Mouse (Mus musculus) kidney, embryonic 14.5 days (tissue): ENCODE data around the gene Sptan1. TPM values are rescaled to one million over a fixed set of nuclear protein-coding genes. Genes with fewer than 3 reads are reported as not detected.

Experiments
- ATAC-seq: fragments of 200-750 bp; cut with Nextera tagmentation; 2 replicates; pipeline ENCODE4 v1.8.0; 2017; ENCODE audit warnings: moderate number of reproducible peaks, mild to moderate bottlenecking, moderate TSS enrichment, moderate library complexity; ENCODE audit not compliant: low FRiP score, low TSS enrichment
- H3K27ac ChIP-seq: fragments of 300-500 bp; sonication (generic); 2 replicates; pipeline ENCODE4 v1.5.1; 2014; ENCODE audit warnings: low read depth, mild to moderate bottlenecking, low read length, moderate library complexity, mixed read lengths
- H3K27me3 ChIP-seq: fragments of 300-500 bp; sonication (generic); 2 replicates; pipeline ENCODE4 v1.6.1; 2014; ENCODE audit warnings: mild to moderate bottlenecking, low read length; ENCODE audit not compliant: control insufficient read depth, insufficient read depth
- H3K36me3 ChIP-seq: fragments of 300-500 bp; sonication (generic); 2 replicates; pipeline ENCODE4 v1.6.1; 2014; ENCODE audit warnings: low read length, mixed read lengths; ENCODE audit not compliant: control insufficient read depth, insufficient read depth
- H3K4me1 ChIP-seq: fragments of 300-500 bp; sonication (generic); 2 replicates; pipeline ENCODE4 v1.6.1; 2014; ENCODE audit warnings: low read length, mixed read lengths; ENCODE audit not compliant: control insufficient read depth, insufficient read depth
- H3K4me2 ChIP-seq: fragments of 300-500 bp; sonication (generic); replicated peaks from 2 replicates; pipeline ENCODE4 v1.6.1; 2014; ENCODE audit warnings: low read depth, mild to moderate bottlenecking, low read length
- H3K4me3 ChIP-seq: fragments of 300-500 bp; sonication (generic); 2 replicates; pipeline ENCODE4 v1.5.1; 2014; ENCODE audit warnings: mild to moderate bottlenecking, low read length
- H3K9ac ChIP-seq: fragments of 300-500 bp; sonication (generic); 2 replicates; pipeline ENCODE4 v1.6.1; 2014; ENCODE audit warnings: low read depth, mild to moderate bottlenecking, low read length, moderate library complexity
- H3K9me3 ChIP-seq: fragments of 300-500 bp; sonication (generic); 2 replicates; pipeline ENCODE4 v1.6.1; 2016; ENCODE audit warnings: low read length; ENCODE audit not compliant: control insufficient read depth
- WGBS: fragments of 180-500 bp; shearing (Covaris S2); extraction: QIAGEN DNeasy Blood & Tissue Kit; methylation state at CpG from one replicate; pipeline ENCODE4 v1.1.7; 2014; 5-methylcytosine and 5-hydroxymethylcytosine counted together
- polyA plus RNA-seq: library from polyadenylated mRNA; unstranded; fragments of >200 nt; fragmentation: Nextera tagmentation; extraction: Ambion mirVana; gene quantifications from 2 replicates; pipeline ENCODE4 v1.2.1, GENCODE M21; 2014

The Sptan1 gene
- polyA plus RNA-seq, 1 experiment from 2014 or later: 136 TPM

DNA sequence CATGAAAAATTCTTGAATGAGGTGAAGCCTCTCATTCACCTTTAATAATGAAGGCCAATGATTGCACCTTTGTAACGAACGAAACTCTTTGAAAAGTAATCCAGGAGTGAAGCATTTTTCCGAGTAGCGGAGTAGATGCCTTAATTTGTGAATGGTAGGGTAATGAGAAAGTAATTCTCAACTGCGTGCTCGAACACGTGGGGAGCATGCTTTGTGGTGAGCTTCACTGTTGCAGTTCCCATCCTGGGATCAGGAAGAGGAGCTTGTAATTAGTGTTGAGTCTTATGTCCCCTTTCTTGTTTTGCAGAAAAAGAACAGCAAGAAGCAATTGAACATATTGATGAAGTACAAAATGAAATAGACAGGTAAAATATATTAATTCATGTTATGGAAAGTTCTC, 102.6 kb downstream of the Sptan1 start:
- Histone ChIP-seq H3K4me1 (peaks cover 22% of the 10 kb centered on the region), H3K4me3 (peak overlapping the region; percentile 100), H3K27ac (no peak overlapping the region; the same call in 1 of the 2 replicates), H3K36me3 (peaks cover 38% of the 10 kb centered on the region), H3K4me2 (peak overlapping the region; percentile 85), H3K9me3 (no peaks in the 10 kb centered on the region), H3K27me3 (no peaks in the 10 kb centered on the region), H3K9ac (peak overlapping the region; percentile 97)
- ATAC-seq: no peak
- WGBS: 14% methylated on average over 7 of the region's 7 CpGs

DNA sequence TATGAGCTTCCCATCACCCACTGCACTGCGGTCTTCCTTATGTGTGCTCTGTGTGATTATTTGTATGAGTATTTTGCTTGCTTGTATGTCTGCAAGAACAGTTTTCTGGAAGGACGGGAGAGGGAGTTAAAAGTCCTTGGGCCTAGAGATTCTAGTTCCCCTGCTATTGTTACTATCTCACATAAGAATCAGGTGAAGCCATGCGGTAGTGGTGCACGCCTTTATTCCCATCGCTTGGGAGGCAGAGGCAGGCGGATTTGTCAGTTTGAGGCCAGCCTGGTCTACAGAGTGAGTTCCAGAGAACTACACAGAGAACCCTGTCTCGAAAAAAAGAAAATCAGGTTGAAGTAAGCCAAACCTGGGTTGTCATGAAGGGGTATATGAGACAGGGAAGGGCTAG, 107.5 kb downstream of the Sptan1 start:
- no peaks in the 10 kb centered on the region for H3K27me3 ChIP-seq
- WGBS: 80% methylated on average over 7 of the region's 7 CpGs
- H3K9ac ChIP-seq: no peak overlapping the region
- H3K4me3 ChIP-seq: no peak overlapping the region
- H3K4me2 ChIP-seq: no peak overlapping the region
- no peaks in the 10 kb centered on the region for H3K9me3 ChIP-seq
- peaks cover 7% of the 10 kb centered on the region for H3K4me1 ChIP-seq
- peaks cover 48% of the 10 kb centered on the region for H3K36me3 ChIP-seq
- no peak for ATAC-seq
- no peak overlapping the region for H3K27ac ChIP-seq

DNA sequence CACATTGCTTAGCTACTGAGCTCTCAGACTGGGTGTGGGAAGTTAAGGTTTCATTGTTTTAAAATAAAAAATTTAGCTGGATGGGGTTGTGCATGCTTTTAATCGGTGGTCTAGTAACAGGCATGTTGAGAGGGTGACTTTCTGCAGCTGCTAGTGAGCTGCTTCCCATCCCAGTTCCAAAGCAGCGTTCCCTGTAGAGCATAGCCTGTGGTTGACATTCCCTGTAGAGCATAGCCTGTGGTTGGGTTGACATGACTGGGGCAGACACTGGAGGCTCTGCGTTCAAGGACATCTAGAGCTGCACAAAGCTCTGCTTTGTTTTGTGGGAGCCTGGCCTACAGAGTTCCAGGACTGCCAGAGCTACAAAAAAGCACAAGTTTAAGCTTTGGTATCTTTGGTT, 107.9 kb downstream of the Sptan1 start:
- Histone ChIP-seq H3K4me2 (no peak overlapping the region), H3K4me1 (peaks cover 6% of the 10 kb centered on the region), H3K9ac (no peak overlapping the region), H3K27me3 (no peaks in the 10 kb centered on the region), H3K36me3 (peaks cover 43% of the 10 kb centered on the region), H3K9me3 (no peaks in the 10 kb centered on the region), H3K27ac (no peak overlapping the region), H3K4me3 (no peak overlapping the region)
- no peak for ATAC-seq
- WGBS: 85% methylated on average over 3 of the region's 3 CpGs

DNA sequence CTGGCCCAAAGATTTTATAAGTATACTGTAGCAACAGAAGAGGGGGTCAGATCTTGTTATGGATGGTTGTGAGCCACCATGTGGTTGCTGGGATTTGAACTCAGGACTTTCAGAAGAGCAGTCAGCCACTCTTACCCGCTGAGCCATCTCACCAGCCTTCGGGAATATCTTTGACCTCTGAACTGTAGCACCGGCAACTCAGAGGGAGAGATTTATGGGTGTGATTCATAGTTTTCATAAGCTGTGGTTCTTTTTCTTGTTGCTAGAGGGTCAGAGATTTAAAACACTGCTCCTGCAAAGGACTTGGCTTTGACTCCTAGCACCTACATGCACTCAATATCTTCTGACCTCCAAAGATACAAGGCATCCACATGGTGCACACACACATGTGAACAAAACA, 110.3 kb downstream of the Sptan1 start:
- Histone ChIP-seq H3K36me3 (peaks cover 20% of the 10 kb centered on the region), H3K4me3 (no peak overlapping the region), H3K9me3 (no peaks in the 10 kb centered on the region), H3K9ac (no peak overlapping the region), H3K27ac (no peak overlapping the region), H3K27me3 (no peaks in the 10 kb centered on the region), H3K4me2 (no peak overlapping the region), H3K4me1 (peaks cover 4% of the 10 kb centered on the region; the same call in 1 of the 2 replicates)
- no peak for ATAC-seq
- WGBS: 44% methylated on average over 3 of the region's 3 CpGs

DNA sequence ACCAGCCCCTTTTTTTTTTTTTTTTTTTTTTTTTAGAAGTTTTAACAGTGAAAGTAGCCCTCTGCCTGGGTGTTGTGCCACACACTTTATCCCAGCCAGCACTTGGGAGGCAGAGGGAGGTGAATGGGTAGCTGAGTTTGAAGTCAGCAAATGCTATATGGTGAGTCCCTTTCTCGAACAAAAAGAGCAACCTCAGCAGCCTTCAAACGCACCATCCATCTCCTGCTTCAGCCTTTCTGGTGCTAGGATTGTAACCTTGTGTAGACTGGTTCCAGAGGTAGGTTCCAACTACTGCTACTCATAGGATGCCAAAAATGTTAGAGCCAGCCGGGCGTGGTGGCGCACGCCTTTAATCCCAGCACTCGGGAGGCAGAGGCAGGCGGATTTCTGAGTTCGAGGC, 111.1 kb downstream of the Sptan1 start:
- no peak overlapping the region for H3K9ac ChIP-seq
- peaks cover 19% of the 10 kb centered on the region for H3K36me3 ChIP-seq
- no peaks in the 10 kb centered on the region for H3K27me3 ChIP-seq
- H3K9me3 ChIP-seq: no peaks in the 10 kb centered on the region
- no peak overlapping the region for H3K4me3 ChIP-seq
- no peak overlapping the region for H3K27ac ChIP-seq
- ATAC-seq: no peak
- H3K4me2 ChIP-seq: no peak overlapping the region
- 96% methylated on average over 9 of the region's 9 CpGs for WGBS
- peaks cover 4% of the 10 kb centered on the region; the same call in 1 of the 2 replicates for H3K4me1 ChIP-seq

DNA sequence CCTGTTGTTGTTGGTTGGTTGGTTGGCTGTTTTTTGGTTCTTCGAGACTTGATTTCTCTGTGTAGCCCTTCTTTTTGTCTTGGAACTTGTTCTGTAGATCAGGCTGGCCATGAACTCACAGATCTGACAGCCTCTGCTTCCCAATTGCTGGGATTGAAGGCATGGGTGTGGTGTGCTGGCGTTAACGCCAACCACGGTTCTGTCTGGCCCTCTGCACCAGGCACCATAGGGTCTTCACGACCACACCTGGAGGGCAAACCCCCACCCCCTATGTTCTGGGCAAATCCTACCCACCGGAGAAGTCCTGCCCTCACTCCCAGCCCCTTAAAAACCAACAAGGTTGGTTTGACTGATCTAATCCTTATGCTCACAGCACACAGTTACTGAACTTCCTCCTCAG, 111.6 kb downstream of the Sptan1 start:
- Histone ChIP-seq H3K27ac (no peak overlapping the region), H3K27me3 (no peaks in the 10 kb centered on the region), H3K9ac (no peak overlapping the region), H3K36me3 (peaks cover 17% of the 10 kb centered on the region), H3K4me3 (no peak overlapping the region), H3K4me1 (peaks cover 4% of the 10 kb centered on the region; the same call in 1 of the 2 replicates), H3K9me3 (no peaks in the 10 kb centered on the region), H3K4me2 (peak overlapping the region; percentile 93; the same call in 1 of the 2 replicates)
- 66% methylated on average over 6 of the region's 6 CpGs for WGBS
- peak; percentile 25; the same call in 1 of the 2 replicates for ATAC-seq

DNA sequence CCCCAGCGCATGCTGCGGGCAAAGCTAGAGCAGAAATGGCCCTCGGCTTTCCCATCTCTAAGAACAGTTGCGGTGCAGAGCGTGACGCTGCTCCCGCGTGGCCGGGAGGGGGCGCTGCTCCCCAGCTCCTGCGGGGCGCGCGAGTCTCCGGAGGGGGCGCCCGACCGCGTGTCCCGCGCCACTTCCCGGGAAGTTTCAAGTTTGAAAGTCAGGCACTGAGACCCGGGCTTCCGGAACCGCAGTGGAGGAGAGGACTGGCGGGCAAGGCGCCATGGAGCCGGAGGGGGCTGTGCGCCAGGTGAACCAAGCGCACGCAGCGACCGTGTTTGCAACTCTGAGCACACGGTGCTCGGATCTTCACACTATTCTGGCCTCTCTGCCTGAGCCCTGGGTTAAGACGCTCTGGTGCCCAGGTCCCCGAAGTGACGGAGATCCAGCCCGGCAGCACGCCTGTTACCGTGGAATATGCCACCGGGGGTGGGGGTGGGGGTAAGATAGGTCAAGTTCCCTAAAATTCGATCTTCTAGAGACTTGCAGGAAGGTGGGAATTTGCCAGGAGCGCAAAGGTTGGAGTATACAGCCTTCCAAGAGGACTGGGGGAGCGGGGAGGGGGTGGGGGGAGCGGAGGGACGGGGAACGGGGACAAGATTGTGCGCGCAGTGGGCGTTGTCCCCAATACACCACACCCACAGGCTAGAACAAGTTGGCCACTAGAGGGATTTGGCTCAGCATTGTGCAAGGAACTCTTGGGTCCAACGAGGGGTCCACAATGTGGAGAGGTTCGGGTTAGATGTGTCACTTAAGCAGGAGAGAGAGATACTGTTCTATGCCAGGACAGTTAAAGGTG, 112.4 kb downstream of the Sptan1 start, which contains the start of gene Pkn3:
Pkn3 (plus strand) TSS at position 183 of the 847 bp plus-strand sequence.
- Histone ChIP-seq H3K9me3 (no peaks in the 10 kb centered on the region), H3K4me1 (peaks cover 4% of the 10 kb centered on the region; the same call in 1 of the 2 replicates), H3K9ac (peak within 1 kb of the TSS; percentile 70), H3K27ac (peak within 1 kb of the TSS; percentile 88), H3K4me3 (peak within 1 kb of the TSS; percentile 64), H3K36me3 (peaks cover 12% of the 10 kb centered on the region; the same call in 1 of the 2 replicates), H3K27me3 (no peaks in the 10 kb centered on the region), H3K4me2 (peak within 1 kb of the TSS; percentile 93)
- WGBS: under 1% methylated on average over 53 of the region's 53 CpGs
- ATAC-seq: peak; percentile 86

DNA sequence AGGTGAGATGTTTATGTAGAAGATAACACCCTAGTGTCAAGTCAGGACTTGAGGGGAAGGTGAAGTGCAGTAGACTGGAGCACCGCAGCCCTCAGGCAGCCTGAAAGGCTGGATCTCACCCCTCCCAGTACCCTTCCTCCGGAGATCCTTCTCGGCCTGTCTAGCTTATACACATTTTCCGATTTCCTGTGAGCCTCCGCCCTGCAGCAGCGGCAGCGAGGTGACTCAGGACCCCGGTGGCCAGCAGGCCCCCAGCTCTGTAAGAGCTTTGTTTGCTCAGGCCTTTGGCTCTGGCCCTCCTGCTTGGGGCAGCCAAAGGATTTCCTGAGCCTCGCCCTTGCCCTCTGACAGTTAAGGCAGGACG, 113.0 kb downstream of the Sptan1 start:
- H3K4me2 ChIP-seq: peak overlapping the region; percentile 93
- no peaks in the 10 kb centered on the region for H3K9me3 ChIP-seq
- peaks cover 4% of the 10 kb centered on the region; the same call in 1 of the 2 replicates for H3K4me1 ChIP-seq
- H3K27me3 ChIP-seq: no peaks in the 10 kb centered on the region
- H3K27ac ChIP-seq: peak overlapping the region; percentile 88; the same call in 1 of the 2 replicates
- H3K4me3 ChIP-seq: peak overlapping the region; percentile 64
- H3K9ac ChIP-seq: peak overlapping the region; percentile 42
- whole genome bisulfite sequencing: 17% methylated on average over 10 of the region's 10 CpGs
- ATAC-seq: peak; percentile 10; the same call in 1 of the 2 replicates
- peaks cover 7% of the 10 kb centered on the region; the same call in 1 of the 2 replicates for H3K36me3 ChIP-seq

DNA sequence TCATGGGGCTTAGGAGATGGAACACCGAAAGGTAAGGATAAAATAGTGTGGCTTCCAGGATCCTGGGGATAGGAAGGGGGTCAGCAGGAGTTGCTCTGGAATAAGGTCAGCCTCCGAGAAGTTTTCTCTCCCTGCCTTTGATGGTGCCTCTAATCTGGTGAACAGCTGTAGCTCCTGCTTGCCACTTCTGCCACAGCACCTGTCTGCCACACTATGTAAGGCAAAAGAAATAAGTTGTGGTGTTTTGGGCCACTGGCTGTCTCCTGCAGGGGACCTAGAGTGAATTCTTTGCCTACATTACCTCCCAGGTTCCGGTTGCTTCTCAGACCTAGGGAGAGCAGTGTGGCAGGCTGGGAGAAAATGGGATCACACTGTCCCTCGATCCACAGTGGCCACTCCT, 113.4 kb downstream of the Sptan1 start:
- H3K27ac ChIP-seq: 0 out of 2 replicates have a peak overlapping the region, but pooled peaks have one; percentile 88
- peaks cover 4% of the 10 kb centered on the region; the same call in 1 of the 2 replicates for H3K4me1 ChIP-seq
- H3K4me2 ChIP-seq: peak overlapping the region; percentile 93; the same call in 1 of the 2 replicates
- 74% methylated on average over 4 of the region's 4 CpGs for WGBS
- H3K9ac ChIP-seq: peak overlapping the region; percentile 42; the same call in 1 of the 2 replicates
- H3K27me3 ChIP-seq: no peaks in the 10 kb centered on the region
- ATAC-seq: no peak
- H3K36me3 ChIP-seq: peaks cover 3% of the 10 kb centered on the region; the same call in 1 of the 2 replicates
- peak overlapping the region; percentile 64; the same call in 1 of the 2 replicates for H3K4me3 ChIP-seq
- H3K9me3 ChIP-seq: no peaks in the 10 kb centered on the region
